Mouse (Mus musculus): ENCODE results near the gene Ogfod2. TPM values are rescaled to one million over a fixed set of nuclear protein-coding genes. Genes with fewer than 3 reads are reported as not detected.
A peak's percentile ranks its signal among the peaks of the same experiment; 100 is the strongest.

The Ogfod2 gene
- polyA plus RNA-seq (2012; rRNA removed) = 54.9 and 71.9 TPM in 2 replicates

DNA sequence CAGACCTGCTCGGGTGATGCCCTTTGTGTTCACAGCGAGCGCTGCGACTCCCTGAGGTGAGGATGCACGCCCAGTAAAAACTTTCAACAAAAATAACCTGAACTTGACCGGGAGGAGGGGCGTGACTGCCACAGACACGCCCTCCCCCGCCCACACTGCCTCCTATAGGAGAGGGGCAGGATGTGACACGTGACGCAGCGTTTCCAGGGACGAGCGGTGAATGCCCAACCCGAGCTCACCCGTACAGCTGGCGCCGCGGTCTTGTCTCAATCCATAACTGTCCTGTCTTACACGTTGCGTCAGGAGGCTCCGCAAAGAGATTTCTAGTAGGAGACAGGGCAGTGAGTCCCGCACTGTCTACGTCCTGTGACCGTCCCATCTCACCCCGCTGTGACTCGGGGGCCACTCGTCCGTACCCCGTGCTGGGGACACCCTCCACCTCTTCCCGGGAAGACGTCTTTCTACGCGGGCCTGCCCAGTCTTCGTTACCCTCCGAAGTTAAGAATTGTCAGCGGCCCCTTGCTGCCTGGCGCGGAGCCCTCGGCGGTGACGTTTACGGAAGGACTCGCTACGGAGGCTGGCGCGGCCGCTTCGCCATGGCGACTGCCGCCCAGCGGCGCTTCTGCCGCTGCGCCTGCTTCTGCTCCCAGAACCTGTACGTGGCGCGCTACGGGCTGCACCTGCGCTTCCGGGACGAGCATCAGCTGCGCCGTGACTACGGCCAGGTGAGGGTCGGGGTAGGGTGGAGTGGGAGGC is at the start of gene Ogfod2:
Gene Ogfod2 (plus strand): TSS at position 556 of the 756 bp plus-strand sequence.
- peaks cover 5% of the 10 kb centered on the region for H3K4me1 ChIP-seq (ENCODE audit: control insufficient read depth, insufficient read depth, low read length)
- peak; percentile 97 for DNase-seq
- TF ChIP-seq CTCF (conservative IDR thresholded peaks at IDR 0.05; ENCODE audit: insufficient read depth, insufficient read length, low read depth, low read length) (peak; percentile 29; the same call in 1 of the 2 replicates), POLR2A (IDR thresholded peaks at IDR 0.05; ENCODE audit: low read depth, low read length) (peak; percentile 40)
- H3K4me3 ChIP-seq (ENCODE audit: insufficient read depth, low read depth, low read length) = peak within 1 kb of the TSS; percentile 92
- WGBS = under 1% methylated on average over 66 of the region's 66 CpGs
- H3K36me3 ChIP-seq (ENCODE audit: control insufficient read depth, insufficient read depth, low read length) = no peaks in the 10 kb centered on the region
- H3K27me3 ChIP-seq (replicated peaks; ENCODE audit: control insufficient read depth, insufficient read depth, low read length) = no peaks in the 10 kb centered on the region
- H3K27ac ChIP-seq (ENCODE audit: insufficient read depth, low read depth, low read length) = peak within 1 kb of the TSS; percentile 96

- no peak overlapping the region for H3K27ac ChIP-seq (ENCODE audit: insufficient read depth, low read depth, low read length)
- WGBS = 71% methylated on average over 3 of the region's 3 CpGs
Observed at GRCm38 (mm10) chr5:124069657-124070056, 42.4 kb upstream of the Ogfod2 start.

DNA sequence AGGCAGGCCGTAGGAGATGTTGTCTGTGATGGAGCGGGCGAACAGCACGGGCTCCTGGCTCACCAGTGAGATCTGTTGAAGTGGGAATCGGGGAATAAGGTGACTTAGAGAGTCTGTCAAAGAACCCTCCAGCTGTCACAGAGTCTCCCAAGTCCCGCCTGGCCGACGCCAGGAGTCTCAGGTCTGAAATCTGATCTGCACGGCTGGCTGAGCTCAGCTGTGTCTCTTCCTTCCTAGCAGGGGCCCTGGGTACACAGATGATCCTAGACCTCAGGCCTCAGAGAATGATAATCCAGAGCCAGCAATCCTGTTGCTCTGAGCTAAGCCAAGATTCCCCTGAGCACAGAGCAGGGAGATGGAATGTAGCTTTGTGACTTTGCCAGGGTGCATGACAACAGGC is 38.4 kb upstream of the Ogfod2 start:
- Histone ChIP-seq H3K27me3 (replicated peaks; ENCODE audit: control insufficient read depth, insufficient read depth, low read length) (no peaks in the 10 kb centered on the region), H3K27ac (ENCODE audit: insufficient read depth, low read depth, low read length) (no peak overlapping the region), H3K4me1 (ENCODE audit: control insufficient read depth, insufficient read depth, low read length) (no peaks in the 10 kb centered on the region), H3K36me3 (ENCODE audit: control insufficient read depth, insufficient read depth, low read length) (no peaks in the 10 kb centered on the region), H3K4me3 (ENCODE audit: insufficient read depth, low read depth, low read length) (no peak overlapping the region)
- peak; percentile 30 for DNase-seq
- no peak for TF ChIP-seq POLR2A (IDR thresholded peaks at IDR 0.05; ENCODE audit: low read depth, low read length)
- TF ChIP-seq CTCF (conservative IDR thresholded peaks at IDR 0.05; ENCODE audit: insufficient read depth, insufficient read length, low read depth, low read length) = no peak
- 76% methylated on average over 9 of the region's 9 CpGs for WGBS

More at GRCm38 (mm10) chr5:124069657-124070056, 42.4 kb upstream of the Ogfod2 start:
- no peaks in the 10 kb centered on the region for H3K4me1 ChIP-seq (ENCODE audit: control insufficient read depth, insufficient read depth, low read length)
- no peak for TF ChIP-seq POLR2A (IDR thresholded peaks at IDR 0.05; ENCODE audit: low read depth, low read length)
- no peak for TF ChIP-seq CTCF (conservative IDR thresholded peaks at IDR 0.05; ENCODE audit: insufficient read depth, insufficient read length, low read depth, low read length)
- DNase-seq = no peak
- H3K4me3 ChIP-seq (ENCODE audit: insufficient read depth, low read depth, low read length) = no peak overlapping the region
- H3K27me3 ChIP-seq (replicated peaks; ENCODE audit: control insufficient read depth, insufficient read depth, low read length) = no peaks in the 10 kb centered on the region
- no peaks in the 10 kb centered on the region for H3K36me3 ChIP-seq (ENCODE audit: control insufficient read depth, insufficient read depth, low read length)

DNA sequence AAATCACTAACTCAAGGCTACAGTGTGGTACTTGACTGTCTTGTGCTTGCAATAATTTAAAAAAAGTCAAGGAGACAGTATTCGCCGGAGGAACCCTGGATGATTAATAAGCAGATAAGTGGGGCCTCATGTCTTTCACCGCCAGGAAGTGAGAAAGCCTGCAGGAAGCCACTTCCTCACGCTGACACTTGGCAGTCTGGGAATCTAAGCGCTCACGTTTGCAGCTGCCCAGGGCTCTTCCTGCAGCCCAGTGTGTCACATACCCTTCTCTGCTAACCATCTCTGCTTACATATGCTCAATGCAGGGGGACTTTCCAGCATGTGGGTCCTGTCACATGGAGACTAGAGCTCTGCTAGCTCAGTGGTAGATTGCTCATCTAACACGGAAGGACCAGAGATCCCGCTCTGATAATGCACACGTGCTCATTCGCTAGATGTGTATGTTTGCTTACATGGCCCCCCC is 37.2 kb upstream of the Ogfod2 start:
- H3K36me3 ChIP-seq (ENCODE audit: control insufficient read depth, insufficient read depth, low read length) = no peaks in the 10 kb centered on the region
- TF ChIP-seq POLR2A (IDR thresholded peaks at IDR 0.05; ENCODE audit: low read depth, low read length) = no peak
- no peak for TF ChIP-seq CTCF (conservative IDR thresholded peaks at IDR 0.05; ENCODE audit: insufficient read depth, insufficient read length, low read depth, low read length)
- H3K27me3 ChIP-seq (replicated peaks; ENCODE audit: control insufficient read depth, insufficient read depth, low read length) = no peaks in the 10 kb centered on the region
- WGBS = 56% methylated on average over 10 of the region's 10 CpGs
- no peak overlapping the region for H3K4me3 ChIP-seq (ENCODE audit: insufficient read depth, low read depth, low read length)
- DNase-seq = peak; percentile 33
- no peaks in the 10 kb centered on the region for H3K4me1 ChIP-seq (ENCODE audit: control insufficient read depth, insufficient read depth, low read length)
- no peak overlapping the region for H3K27ac ChIP-seq (ENCODE audit: insufficient read depth, low read depth, low read length)

GRCm38 (mm10) chr5:124075716-124076115 is 36.4 kb upstream of the Ogfod2 start:
- Histone ChIP-seq H3K36me3 (ENCODE audit: control insufficient read depth, insufficient read depth, low read length) (no peaks in the 10 kb centered on the region), H3K4me1 (ENCODE audit: control insufficient read depth, insufficient read depth, low read length) (no peaks in the 10 kb centered on the region), H3K4me3 (ENCODE audit: insufficient read depth, low read depth, low read length) (no peak overlapping the region), H3K27ac (ENCODE audit: insufficient read depth, low read depth, low read length) (no peak overlapping the region), H3K27me3 (replicated peaks; ENCODE audit: control insufficient read depth, insufficient read depth, low read length) (no peaks in the 10 kb centered on the region)
- DNase-seq = no peak
- TF ChIP-seq POLR2A (IDR thresholded peaks at IDR 0.05; ENCODE audit: low read depth, low read length) = no peak
- 78% methylated on average over 9 of the region's 9 CpGs for WGBS

DNA sequence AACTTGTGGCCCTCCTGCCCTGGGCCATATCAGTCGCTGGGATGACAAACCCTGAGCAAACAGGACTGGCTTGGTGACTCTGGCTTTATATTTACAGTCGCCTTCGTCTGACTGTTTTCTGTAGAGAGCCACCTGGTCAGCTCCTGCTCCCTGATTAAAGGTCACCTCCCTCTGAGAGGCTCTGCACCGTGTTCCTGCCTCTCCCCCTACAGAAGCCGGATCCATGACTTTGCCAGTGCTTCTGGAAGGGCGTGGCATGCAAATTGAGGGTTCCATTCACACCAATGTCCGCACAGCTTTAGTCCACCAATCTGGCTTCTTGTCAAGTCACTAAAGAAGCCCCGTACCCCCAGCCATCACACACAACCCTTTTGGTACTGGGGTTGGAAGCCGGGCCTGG is 35.5 kb upstream of the Ogfod2 start:
- no peaks in the 10 kb centered on the region for H3K36me3 ChIP-seq (ENCODE audit: control insufficient read depth, insufficient read depth, low read length)
- H3K4me3 ChIP-seq (ENCODE audit: insufficient read depth, low read depth, low read length) = no peak overlapping the region
- no peaks in the 10 kb centered on the region for H3K4me1 ChIP-seq (ENCODE audit: control insufficient read depth, insufficient read depth, low read length)
- DNase-seq = peak; percentile 46
- no peaks in the 10 kb centered on the region for H3K27me3 ChIP-seq (replicated peaks; ENCODE audit: control insufficient read depth, insufficient read depth, low read length)
- no peak for TF ChIP-seq POLR2A (IDR thresholded peaks at IDR 0.05; ENCODE audit: low read depth, low read length)
- no peak for TF ChIP-seq CTCF (conservative IDR thresholded peaks at IDR 0.05; ENCODE audit: insufficient read depth, insufficient read length, low read depth, low read length)
- WGBS = 60% methylated on average over 9 of the region's 9 CpGs
- H3K27ac ChIP-seq (ENCODE audit: insufficient read depth, low read depth, low read length) = no peak overlapping the region

DNA sequence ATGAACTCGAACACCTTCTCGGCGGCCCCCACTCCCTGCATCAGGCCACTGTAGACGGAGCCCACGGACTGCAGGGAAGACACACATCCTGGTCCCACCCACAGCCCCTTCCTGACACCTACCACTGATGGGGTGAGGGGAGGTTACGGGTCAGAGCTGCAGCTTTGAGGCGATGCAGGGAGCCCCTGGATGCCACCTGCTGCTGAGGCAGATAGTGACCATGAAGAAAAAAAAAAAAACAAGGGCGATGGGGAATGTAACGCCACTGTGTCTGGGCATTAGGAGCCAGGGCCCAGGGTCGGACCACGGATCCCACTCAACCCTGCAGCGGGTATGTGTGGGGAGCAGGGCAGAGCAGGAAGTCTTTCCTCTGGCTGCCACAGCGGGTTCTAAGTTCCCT is 34.9 kb upstream of the Ogfod2 start:
- no peak overlapping the region for H3K27ac ChIP-seq (ENCODE audit: insufficient read depth, low read depth, low read length)
- WGBS = 85% methylated on average over 13 of the region's 13 CpGs
- H3K36me3 ChIP-seq (ENCODE audit: control insufficient read depth, insufficient read depth, low read length) = no peaks in the 10 kb centered on the region
- no peak for DNase-seq
- H3K27me3 ChIP-seq (replicated peaks; ENCODE audit: control insufficient read depth, insufficient read depth, low read length) = no peaks in the 10 kb centered on the region
- no peak overlapping the region for H3K4me3 ChIP-seq (ENCODE audit: insufficient read depth, low read depth, low read length)
- TF ChIP-seq POLR2A (IDR thresholded peaks at IDR 0.05; ENCODE audit: low read depth, low read length) (no peak), CTCF (conservative IDR thresholded peaks at IDR 0.05; ENCODE audit: insufficient read depth, insufficient read length, low read depth, low read length) (no peak)
- no peaks in the 10 kb centered on the region for H3K4me1 ChIP-seq (ENCODE audit: control insufficient read depth, insufficient read depth, low read length)
